Mouse (Mus musculus) testis, postnatal 10 days (tissue): ENCODE results near the gene Olfr701.

Experiments used
- DNase-seq: peaks from one replicate; pipeline ENCODE4 v3.0.0; 2021; ENCODE audit warnings: low spot score

The Olfr701 gene

DNA sequence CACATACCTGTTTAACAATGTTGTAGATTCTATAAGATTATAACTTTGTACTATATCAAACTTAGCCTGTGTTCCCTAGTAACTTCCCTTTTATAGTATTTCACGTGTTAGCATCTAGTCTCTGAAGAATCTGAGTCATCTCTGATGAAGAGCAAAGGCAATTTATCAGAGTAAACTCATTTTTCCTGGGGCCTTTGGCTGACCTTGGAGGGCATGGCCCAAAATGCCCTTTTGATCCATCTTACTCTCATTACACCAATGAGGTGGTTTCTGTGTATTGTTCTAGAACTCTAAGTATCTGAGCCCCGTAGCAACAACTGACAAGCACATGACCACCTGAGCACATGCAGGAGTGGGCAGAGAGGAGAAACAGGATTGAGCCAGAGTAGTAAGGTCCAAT, at the start of gene Olfr701:
Olfr701 (plus strand) TSS at position 301 of the 400 bp plus-strand sequence.
- DNase-seq, result no peak

DNA sequence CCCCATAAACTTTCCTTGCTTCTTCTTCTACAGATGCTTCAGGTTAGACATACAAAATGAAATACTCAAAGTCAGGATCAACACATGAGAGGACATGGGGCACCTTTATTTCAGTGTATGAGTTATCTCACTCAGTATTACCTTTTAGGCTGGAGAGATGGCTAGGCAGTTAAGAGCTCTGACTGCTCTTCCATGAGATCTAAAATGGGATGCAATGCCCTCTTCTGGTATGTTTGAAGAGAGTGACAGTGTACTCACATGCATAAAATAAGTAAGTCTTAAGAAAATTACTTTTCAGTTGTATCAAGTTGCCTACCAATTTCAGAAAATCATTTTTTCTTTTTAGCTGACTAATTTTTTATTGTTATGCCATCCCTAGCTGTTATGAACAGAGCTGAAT, 25.6 kb upstream of the Olfr701 start:
- no peak for DNase-seq

DNA sequence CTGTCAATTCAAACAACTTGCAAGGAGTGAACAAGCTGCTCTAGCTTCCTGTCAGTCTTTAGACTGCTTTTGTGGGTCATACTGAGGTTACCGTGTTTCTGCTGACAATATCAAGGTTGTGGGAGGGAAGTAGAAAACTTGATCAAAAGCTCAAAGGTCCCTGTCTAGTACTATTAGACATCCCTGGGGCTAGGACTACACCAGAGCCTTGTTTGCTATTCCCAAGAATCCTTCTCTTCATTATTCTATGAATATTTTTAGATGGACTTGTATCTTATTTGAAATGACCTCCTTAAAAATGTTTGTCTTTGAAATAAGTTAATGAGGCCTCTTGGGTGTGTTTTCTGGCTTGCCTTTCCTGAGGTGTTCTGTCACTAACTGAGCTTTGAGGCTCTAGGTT, 20.8 kb upstream of the Olfr701 start, which contains the start of gene Olfr699:
Olfr699 (minus strand) TSS at position 101 of the 400 bp plus-strand sequence.
- no peak for DNase-seq

DNA sequence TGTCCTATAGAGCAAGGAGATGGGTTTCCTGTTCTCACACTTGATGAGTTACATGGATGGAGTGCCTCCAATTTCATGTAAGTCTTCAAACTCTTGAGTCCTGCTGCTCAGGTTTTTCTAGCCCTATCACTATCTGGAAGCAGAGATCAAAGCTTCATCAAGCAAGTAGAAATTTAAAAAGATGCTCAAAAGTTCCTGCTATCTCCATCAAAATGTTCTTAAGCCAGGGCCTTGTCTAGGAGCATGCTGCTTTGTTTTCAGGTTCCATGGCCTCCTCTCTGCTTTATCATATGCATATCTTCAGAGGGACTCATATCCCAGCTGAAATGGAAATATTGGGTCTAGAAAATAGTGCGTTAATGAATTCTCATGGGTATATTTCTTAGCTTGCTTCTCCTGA, 5.2 kb upstream of the Olfr701 start, which contains the start of gene Olfr700:
Olfr700 (minus strand) TSS at position 101 of the 400 bp plus-strand sequence.
- no peak for DNase-seq

DNA sequence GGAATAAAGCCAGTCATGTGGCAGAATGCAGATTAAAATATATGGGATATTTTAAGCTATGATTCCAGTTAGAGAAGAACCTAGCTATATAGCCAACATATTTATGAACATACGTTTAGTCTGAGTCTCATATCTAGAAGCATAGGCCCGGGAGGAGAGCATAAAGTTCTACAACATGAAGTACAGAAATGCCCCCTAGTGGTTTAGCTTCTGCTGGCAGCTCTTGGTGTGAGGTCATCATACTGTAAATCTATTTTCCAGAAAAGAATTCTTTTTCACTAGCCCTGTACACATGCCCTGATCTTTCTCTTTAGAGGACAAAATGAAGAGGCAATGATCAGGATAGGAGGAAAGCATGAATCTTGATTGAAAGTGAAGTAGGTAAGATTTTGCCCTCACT, 1.8 kb downstream of the Olfr701 start:
- no peak for DNase-seq

DNA sequence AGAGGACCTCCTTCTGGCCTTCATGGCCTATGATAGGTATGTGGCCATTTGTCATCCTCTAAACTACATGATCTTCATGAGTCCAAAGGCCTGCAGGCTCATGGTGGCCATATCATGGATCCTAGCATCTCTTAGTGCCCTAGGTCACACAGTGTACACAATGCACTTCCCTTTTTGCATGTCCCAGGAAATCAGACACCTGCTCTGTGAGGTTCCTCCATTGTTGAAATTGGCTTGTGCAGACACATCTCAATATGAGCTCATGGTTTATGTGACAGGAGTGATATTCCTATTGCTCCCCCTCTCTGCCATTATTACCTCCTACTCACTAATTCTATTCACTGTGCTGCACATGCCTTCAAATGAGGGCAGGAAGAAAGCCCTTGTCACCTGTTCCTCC, 4.5 kb downstream of the Olfr701 start:
- DNase-seq, result no peak

DNA sequence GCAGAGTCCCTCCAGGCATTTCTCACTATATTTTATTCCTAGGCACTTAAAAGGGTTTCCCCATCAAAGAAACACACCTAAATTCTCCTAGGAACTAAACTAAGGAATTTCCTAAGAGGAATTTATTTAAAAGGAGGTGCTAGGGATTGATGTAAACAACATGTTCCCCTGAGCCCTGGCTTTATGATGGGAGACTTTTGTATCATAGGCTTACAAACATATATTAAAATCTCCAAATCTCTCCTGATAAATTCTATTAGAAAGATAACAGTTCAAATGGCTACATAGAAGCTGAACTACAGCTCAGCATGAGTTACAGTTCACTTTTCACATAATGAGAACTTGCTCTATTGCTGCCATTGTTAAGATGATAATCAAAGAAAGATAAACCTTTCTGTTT, 19.9 kb downstream of the Olfr701 start, which contains the start of gene Olfr702:
Olfr702 (minus strand) TSS at position 101 of the 400 bp plus-strand sequence.
- DNase-seq, result no peak

DNA sequence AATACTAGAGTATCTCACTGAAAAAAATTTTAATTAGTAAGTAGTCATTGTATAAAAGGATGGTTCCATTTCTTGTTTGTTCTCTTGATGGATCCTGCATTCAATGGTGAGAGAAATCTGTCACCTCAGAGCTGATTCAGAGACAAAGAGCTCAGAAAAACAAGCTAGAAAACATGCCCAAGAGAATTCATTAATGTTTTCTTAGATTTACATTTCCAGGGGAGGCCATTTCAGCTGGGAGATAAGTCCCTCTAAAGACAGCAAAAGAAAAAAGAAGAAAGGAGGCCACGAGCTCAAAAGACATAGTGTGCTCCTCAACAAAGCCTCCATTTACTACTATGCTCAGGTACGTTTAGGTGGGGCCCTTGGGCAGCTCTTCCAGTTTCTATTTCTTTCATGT, 29.1 kb downstream of the Olfr701 start, which contains the start of gene Olfr703:
Olfr703 (plus strand) TSS at position 301 of the 400 bp plus-strand sequence.
- DNase-seq, result no peak

DNA sequence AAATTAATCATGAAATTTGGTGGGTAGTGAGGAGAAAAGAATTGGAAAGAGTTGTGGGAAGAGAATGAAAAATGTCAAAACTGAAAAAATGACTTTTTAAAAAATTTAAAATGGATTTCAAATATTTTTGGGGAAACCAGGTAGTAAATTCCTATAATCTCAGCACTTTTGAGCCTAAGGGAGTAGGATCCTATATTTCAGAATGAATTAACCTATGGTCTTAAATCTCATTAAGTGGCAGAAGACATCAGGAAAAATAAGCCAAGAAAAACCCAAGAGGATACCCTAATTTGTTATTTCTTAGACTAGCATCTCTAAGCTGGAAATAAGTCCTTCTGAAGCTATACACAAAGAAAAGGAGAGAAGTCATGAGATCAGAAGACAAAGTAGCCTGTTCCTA, 49.0 kb downstream of the Olfr701 start, which contains the start of gene Olfr704:
Olfr704 (plus strand) TSS at position 301 of the 400 bp plus-strand sequence.
- no peak for DNase-seq
